Mouse (Mus musculus): ENCODE results near the gene Lrrc55. TPM values are rescaled to one million over a fixed set of nuclear protein-coding genes. Genes with fewer than 3 reads are reported as not detected.
"Not testable (repeated sequence)": the region's sequence is repeated elsewhere in the genome, so short reads cannot be mapped to it uniquely, and the experiment has no call there.

The Lrrc55 gene
- 1.4 TPM in 2 replicates for polyA plus RNA-seq (2015; fragmentation: Nextera tagmentation; extraction: Ambion mirVana)

GRCm38 (mm10) chr2:85196901-85197300 lies at the start of gene Lrrc55:
Gene Lrrc55 (minus strand): TSS chr2:85197197.
- no peaks in the 10 kb centered on the region for H3K4me1 ChIP-seq (replicated peaks; ENCODE audit: control insufficient read depth, insufficient read depth, low read length)
- no peaks in the 10 kb centered on the region for H3K27me3 ChIP-seq (replicated peaks; ENCODE audit: control insufficient read depth, insufficient read depth, low read length)
- H3K9me3 ChIP-seq (ENCODE audit: control insufficient read depth) = no peaks in the 10 kb centered on the region
- WGBS = 86% methylated on average over 1 of the region's 1 CpGs
- no peak for ATAC-seq
- H3K36me3 ChIP-seq (ENCODE audit: control insufficient read depth, insufficient read depth) = no peaks in the 10 kb centered on the region
- peak within 1 kb of the TSS; percentile 9; the same call in 1 of the 2 replicates for H3K4me3 ChIP-seq (ENCODE audit: low read depth, low read length)
- H3K9ac ChIP-seq (ENCODE audit: low read depth, low read length) = no peak within 1 kb of the TSS
- H3K4me2 ChIP-seq (replicated peaks; ENCODE audit: low read depth) = peak within 1 kb of the TSS; percentile 49
- no peak for TF ChIP-seq CTCF (IDR thresholded peaks at IDR 0.05; ENCODE audit: low read depth)
- no peak within 1 kb of the TSS for H3K27ac ChIP-seq (ENCODE audit: low read depth, low read length)

GRCm38 (mm10) chr2:85246506-85247082 lies 49.6 kb upstream of the Lrrc55 start:
- Histone ChIP-seq H3K9me3 (ENCODE audit: control insufficient read depth) (no peaks in the 10 kb centered on the region), H3K27ac (ENCODE audit: low read depth, low read length) (no peak overlapping the region), H3K9ac (ENCODE audit: low read depth, low read length) (no peak overlapping the region), H3K4me2 (replicated peaks; ENCODE audit: low read depth) (no peak overlapping the region), H3K4me3 (ENCODE audit: low read depth, low read length) (no peak overlapping the region), H3K36me3 (ENCODE audit: control insufficient read depth, insufficient read depth) (no peaks in the 10 kb centered on the region), H3K27me3 (replicated peaks; ENCODE audit: control insufficient read depth, insufficient read depth, low read length) (no peaks in the 10 kb centered on the region), H3K4me1 (replicated peaks; ENCODE audit: control insufficient read depth, insufficient read depth, low read length) (no peaks in the 10 kb centered on the region)
- ATAC-seq = 0 out of 2 replicates have a peak, but pooled peaks have one; percentile 53
- WGBS = under 1% methylated on average over 4 of the region's 4 CpGs
- TF ChIP-seq CTCF (IDR thresholded peaks at IDR 0.05; ENCODE audit: low read depth) = peak; percentile 98

GRCm38 (mm10) chr2:85245737-85246136 lies 48.7 kb upstream of the Lrrc55 start:
- WGBS = 66% methylated on average over 5 of the region's 5 CpGs
- no peak for ATAC-seq
- Histone ChIP-seq H3K36me3 (ENCODE audit: control insufficient read depth, insufficient read depth) (no peaks in the 10 kb centered on the region), H3K4me2 (replicated peaks; ENCODE audit: low read depth) (no peak overlapping the region), H3K4me1 (replicated peaks; ENCODE audit: control insufficient read depth, insufficient read depth, low read length) (no peaks in the 10 kb centered on the region), H3K27me3 (replicated peaks; ENCODE audit: control insufficient read depth, insufficient read depth, low read length) (no peaks in the 10 kb centered on the region), H3K9ac (ENCODE audit: low read depth, low read length) (no peak overlapping the region), H3K27ac (ENCODE audit: low read depth, low read length) (no peak overlapping the region), H3K9me3 (ENCODE audit: control insufficient read depth) (no peaks in the 10 kb centered on the region), H3K4me3 (ENCODE audit: low read depth, low read length) (no peak overlapping the region)
- TF ChIP-seq CTCF (IDR thresholded peaks at IDR 0.05; ENCODE audit: low read depth) = no peak

GRCm38 (mm10) chr2:85238068-85238667 lies 41.2 kb upstream of the Lrrc55 start:
- H3K9ac ChIP-seq (ENCODE audit: low read depth, low read length) = no peak overlapping the region
- no peak overlapping the region for H3K4me3 ChIP-seq (ENCODE audit: low read depth, low read length)
- WGBS = 48% methylated on average over 4 of the region's 4 CpGs
- ATAC-seq = no peak
- H3K9me3 ChIP-seq (ENCODE audit: control insufficient read depth) = no peaks in the 10 kb centered on the region
- no peaks in the 10 kb centered on the region for H3K4me1 ChIP-seq (replicated peaks; ENCODE audit: control insufficient read depth, insufficient read depth, low read length)
- no peak overlapping the region for H3K27ac ChIP-seq (ENCODE audit: low read depth, low read length)
- no peaks in the 10 kb centered on the region for H3K36me3 ChIP-seq (ENCODE audit: control insufficient read depth, insufficient read depth)
- TF ChIP-seq CTCF (IDR thresholded peaks at IDR 0.05; ENCODE audit: low read depth) = no peak
- H3K27me3 ChIP-seq (replicated peaks; ENCODE audit: control insufficient read depth, insufficient read depth, low read length) = no peaks in the 10 kb centered on the region
- H3K4me2 ChIP-seq (replicated peaks; ENCODE audit: low read depth) = no peak overlapping the region

- not testable (repeated sequence) for H3K9me3 ChIP-seq (ENCODE audit: control insufficient read depth); H3K4me2 ChIP-seq (replicated peaks; ENCODE audit: low read depth); ATAC-seq; H3K4me3 ChIP-seq (ENCODE audit: low read depth, low read length); H3K27me3 ChIP-seq (replicated peaks; ENCODE audit: control insufficient read depth, insufficient read depth, low read length); H3K27ac ChIP-seq (ENCODE audit: low read depth, low read length); H3K4me1 ChIP-seq (replicated peaks; ENCODE audit: control insufficient read depth, insufficient read depth, low read length); H3K36me3 ChIP-seq (ENCODE audit: control insufficient read depth, insufficient read depth); H3K9ac ChIP-seq (ENCODE audit: low read depth, low read length)
- whole genome bisulfite sequencing = 93% methylated on average over 2 of the region's 2 CpGs
Measured at GRCm38 (mm10) chr2:85237231-85237630, 40.2 kb upstream of the Lrrc55 start.

- Histone ChIP-seq H3K4me1 (replicated peaks; ENCODE audit: control insufficient read depth, insufficient read depth, low read length) (no peaks in the 10 kb centered on the region), H3K27ac (ENCODE audit: low read depth, low read length) (no peak overlapping the region), H3K36me3 (ENCODE audit: control insufficient read depth, insufficient read depth) (no peaks in the 10 kb centered on the region), H3K27me3 (replicated peaks; ENCODE audit: control insufficient read depth, insufficient read depth, low read length) (no peaks in the 10 kb centered on the region), H3K9me3 (ENCODE audit: control insufficient read depth) (no peaks in the 10 kb centered on the region), H3K4me3 (ENCODE audit: low read depth, low read length) (no peak overlapping the region), H3K9ac (ENCODE audit: low read depth, low read length) (no peak overlapping the region), H3K4me2 (replicated peaks; ENCODE audit: low read depth) (no peak overlapping the region)
- ATAC-seq = no peak
- WGBS = 59% methylated on average over 4 of the region's 4 CpGs
- TF ChIP-seq CTCF (IDR thresholded peaks at IDR 0.05; ENCODE audit: low read depth) = no peak
Measured at GRCm38 (mm10) chr2:85230771-85231511, 33.9 kb upstream of the Lrrc55 start.

All from intestine, postnatal 0 days (tissue).